Mouse (Mus musculus) bone marrow, adult 2 months (tissue): ENCODE results near the gene Wdr41.

Experiments used
- CTCF ChIP-seq: fragments of 200-500 bp; IDR thresholded peaks from 2 replicates; pipeline ENCODE4 v1.5.1; 2011; ENCODE audit warnings: low read length, control low read depth; ENCODE audit not compliant: control insufficient read depth, insufficient read depth
- POLR2A ChIP-seq: fragments of 200-500 bp; IDR thresholded peaks from 2 replicates; pipeline ENCODE4 v1.6.1; 2011; ENCODE audit warnings: low read depth, mild to moderate bottlenecking, control low read depth, low read length, borderline replicate concordance; ENCODE audit not compliant: control insufficient read depth

GRCm38 (mm10) chr13:94928086-94928485 lies 48.1 kb upstream of the Wdr41 start:
- TF ChIP-seq POLR2A (no peak), CTCF (no peak)
